ENCODE assay signal across 9 mouse cellular contexts in genomic region chr4:123053179-123053578, GRCm38 (mm10). TPM values are rescaled to one million over a fixed set of nuclear protein-coding genes. Genes with fewer than 3 reads are reported as not detected.
DNase-seq lines count a peak whose midpoint lies in the region; TF ChIP-seq lines count a peak whose summit lies in the region.
"Had no signal": no experiment of that assay in that cellular context is flagged by ENCODE, and none has a peak within 500 bp of the region (broad histone marks: within the 10 kb centered on the region; RNA-seq: fewer than 3 reads in every experiment).

No protein-coding gene starts in this region.

- no peak for TF ChIP-seq CTCF in gastrocnemius, adult 2 months (IDR thresholded peaks at IDR 0.05)

- DNase-seq in cerebellum, postnatal 10 days, result peak; percentile 88 to 91
- peak; percentile 65 to 78 for DNase-seq in frontal cortex, postnatal 36 days (ENCODE audit: low spot score in 2 of 2)
- DNase-seq in left cerebral cortex, adult 9 months (ENCODE audit: low spot score in 2 of 2), result peak; percentile 51 to 78
- peak; percentile 71 for DNase-seq in right cerebral cortex, adult 18-20 months
- DNase-seq in kidney, adult 8-10 months, result no peak
- no peak for DNase-seq in gastrocnemius, postnatal 25 days
- no peak for DNase-seq in gastrocnemius, adult 2 months
- DNase-seq in urinary bladder, postnatal 4 days (ENCODE audit: low spot score in 2 of 2), result no peak

- H3K27ac ChIP-seq in gastrocnemius, adult 2 months, result no peak overlapping the region
- H3K27ac ChIP-seq: liver, embryonic 14.5 days had no signal

- intact Hi-C loops in gastrocnemius, adult 2 months (cut with DNase I), result no loop called here

- no peak overlapping the region for H3K4me3 ChIP-seq in gastrocnemius, adult 2 months

RNA-seq across cellular contexts. Expression of gene Trit1, which starts 36.8 kb away (rescaled TPM):
- 1 to 10 TPM; 6.7 to 7.6 TPM for total RNA-seq in gastrocnemius, postnatal 25 days (2021)
- 1 to 10 TPM; 6.0 to 7.2 TPM for total RNA-seq in gastrocnemius, adult 2 months (2021)

RNA-seq across cellular contexts. Expression of gene Bmp8b, which starts 51.8 kb away (rescaled TPM):
- not detected for total RNA-seq in gastrocnemius, postnatal 25 days (2021)
- total RNA-seq in gastrocnemius, adult 2 months (2021), result not detected

RNA-seq across cellular contexts. Expression of gene Mycl, which starts 57.7 kb away (rescaled TPM):
- under 1 TPM; 0.46 to 0.62 TPM for total RNA-seq in gastrocnemius, postnatal 25 days (2021)
- total RNA-seq in gastrocnemius, adult 2 months (2021), result under 1 TPM; 0.13 to 0.42 TPM

Comparison
In these comparisons a context has a peak if more than half of its experiments do, and no peak if none do; other contexts are left out.
1. DNase-seq: peak in cerebellum, postnatal 10 days (2 of 2), frontal cortex, postnatal 36 days (2 of 2), left cerebral cortex, adult 9 months (2 of 2) and right cerebral cortex, adult 18-20 months (single experiment); none in kidney, adult 8-10 months (0 of 2), gastrocnemius, postnatal 25 days (single experiment), gastrocnemius, adult 2 months (single experiment) and urinary bladder, postnatal 4 days (0 of 2).